Mouse (Mus musculus): ENCODE results near the gene Olfr279. TPM values are rescaled to one million over a fixed set of nuclear protein-coding genes. Genes with fewer than 3 reads are reported as not detected.
A peak's percentile ranks its signal among the peaks of the same experiment; 100 is the strongest.
"Not testable (repeated sequence)": the region's sequence is repeated elsewhere in the genome, so short reads cannot be mapped to it uniquely, and the experiment has no call there.

The Olfr279 gene
- polyA plus RNA-seq, 1 experiment from 2014 or later = not detected

DNA sequence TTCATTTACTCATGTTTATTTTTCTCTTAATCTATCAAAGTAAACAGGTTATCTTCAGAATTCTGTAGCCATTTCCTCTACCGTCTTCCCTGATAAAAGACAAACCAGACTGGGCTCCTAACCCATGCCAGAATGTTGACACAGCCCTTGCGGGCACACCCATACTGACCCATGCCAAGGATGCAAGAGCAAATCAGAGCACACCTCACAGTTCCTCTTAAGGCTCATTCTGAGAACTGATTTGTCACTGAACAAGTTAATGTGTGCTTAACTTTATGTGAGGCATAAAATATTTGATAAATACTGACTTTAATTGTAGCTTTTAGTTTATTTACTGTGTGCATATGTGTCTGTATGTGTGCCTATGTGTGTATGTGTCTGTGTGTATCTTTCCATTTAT, 870 bp upstream of the Olfr279 start:
- Histone ChIP-seq H3K4me1 (no peaks in the 10 kb centered on the region), H3K36me3 (no peaks in the 10 kb centered on the region), H3K27me3 (ENCODE audit: low read depth, poor library complexity, severe bottlenecking) (no peaks in the 10 kb centered on the region), H3K27ac (replicated peaks) (no peak overlapping the region), H3K4me3 (no peak overlapping the region), H3K9me3 (replicated peaks) (no peaks in the 10 kb centered on the region)
- no peak for DNase-seq (ENCODE audit: low spot score)
- 90% methylated on average over 2 of the region's 2 CpGs for WGBS

DNA sequence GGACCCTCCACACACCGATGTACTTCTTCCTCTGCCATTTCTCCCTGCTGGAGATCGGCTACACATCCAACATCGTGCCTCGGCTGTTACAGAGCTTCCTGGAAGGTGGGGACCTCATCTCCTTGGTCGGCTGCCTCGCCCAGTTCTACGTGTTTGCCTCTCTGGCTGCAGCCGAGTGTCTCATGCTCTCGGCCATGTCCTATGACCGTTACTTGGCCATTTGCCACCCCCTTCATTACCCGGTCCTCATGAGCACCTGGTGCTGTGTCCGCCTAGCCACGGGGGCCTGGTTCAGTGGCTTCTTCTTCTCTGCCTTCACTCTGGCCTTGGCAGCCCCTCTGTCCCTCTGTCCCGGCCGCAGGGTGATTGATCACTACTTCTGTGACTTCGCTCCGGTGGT, 5.4 kb downstream of the Olfr279 start:
- WGBS = 91% methylated on average over 17 of the region's 17 CpGs
- no peaks in the 10 kb centered on the region for H3K27me3 ChIP-seq (ENCODE audit: low read depth, poor library complexity, severe bottlenecking)
- no peak overlapping the region for H3K4me3 ChIP-seq
- H3K4me1 ChIP-seq = no peaks in the 10 kb centered on the region
- H3K27ac ChIP-seq (replicated peaks) = no peak overlapping the region
- no peak for DNase-seq (ENCODE audit: low spot score)
- H3K36me3 ChIP-seq = no peaks in the 10 kb centered on the region
- no peaks in the 10 kb centered on the region for H3K9me3 ChIP-seq (replicated peaks)

DNA sequence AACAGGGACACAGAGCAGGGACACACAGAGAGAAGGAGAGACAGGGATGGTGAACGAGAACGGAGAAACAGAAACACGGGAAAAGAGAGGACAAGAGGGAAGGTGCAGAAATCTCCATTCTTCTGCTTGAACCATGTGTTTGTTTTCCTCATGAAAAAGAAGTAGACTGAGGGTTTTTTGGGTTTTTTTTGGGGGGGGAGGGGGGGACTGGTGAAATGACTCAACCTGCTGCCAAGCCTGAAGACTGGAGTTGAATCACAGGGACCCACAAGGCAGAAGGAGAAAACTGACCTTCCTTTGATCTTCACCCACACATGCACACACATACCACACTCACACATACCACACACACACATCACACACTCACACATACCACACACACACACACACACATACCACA, 11.1 kb downstream of the Olfr279 start:
- Histone ChIP-seq H3K4me3 (no peak overlapping the region), H3K9me3 (replicated peaks) (no peaks in the 10 kb centered on the region), H3K36me3 (no peaks in the 10 kb centered on the region), H3K27ac (replicated peaks) (no peak overlapping the region), H3K27me3 (ENCODE audit: low read depth, poor library complexity, severe bottlenecking) (no peaks in the 10 kb centered on the region), H3K4me1 (peaks cover 5% of the 10 kb centered on the region; the same call in 1 of the 2 replicates)
- DNase-seq (ENCODE audit: low spot score) = no peak
- 81% methylated on average over 3 of the region's 3 CpGs for WGBS

DNA sequence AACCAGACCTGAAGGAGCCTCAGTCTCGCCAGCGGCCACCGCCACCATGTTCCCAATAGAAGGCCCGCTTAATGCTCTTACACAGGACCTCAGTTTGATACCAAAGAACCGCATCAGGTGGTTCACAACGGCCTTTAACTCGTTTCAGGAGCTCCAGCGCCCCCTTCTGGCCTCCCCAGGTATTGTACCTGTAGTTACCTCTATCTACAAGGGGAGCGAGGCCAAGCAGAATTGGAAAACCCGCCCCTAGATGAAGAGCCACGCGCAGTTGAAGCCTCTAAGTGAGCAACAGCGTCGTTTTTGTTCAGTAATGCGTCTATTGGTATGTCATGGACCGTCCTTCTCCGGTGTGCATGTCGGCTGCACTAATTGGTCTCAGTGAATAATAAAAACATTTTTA, 12.3 kb downstream of the Olfr279 start:
- Histone ChIP-seq H3K27me3 (ENCODE audit: low read depth, poor library complexity, severe bottlenecking) (no peaks in the 10 kb centered on the region), H3K4me1 (peaks cover 5% of the 10 kb centered on the region; the same call in 1 of the 2 replicates), H3K4me3 (no peak overlapping the region), H3K36me3 (no peaks in the 10 kb centered on the region), H3K27ac (replicated peaks) (no peak overlapping the region), H3K9me3 (replicated peaks) (no peaks in the 10 kb centered on the region)
- WGBS = 13% methylated on average over 18 of the region's 18 CpGs
- DNase-seq (ENCODE audit: low spot score) = peak; percentile 80

DNA sequence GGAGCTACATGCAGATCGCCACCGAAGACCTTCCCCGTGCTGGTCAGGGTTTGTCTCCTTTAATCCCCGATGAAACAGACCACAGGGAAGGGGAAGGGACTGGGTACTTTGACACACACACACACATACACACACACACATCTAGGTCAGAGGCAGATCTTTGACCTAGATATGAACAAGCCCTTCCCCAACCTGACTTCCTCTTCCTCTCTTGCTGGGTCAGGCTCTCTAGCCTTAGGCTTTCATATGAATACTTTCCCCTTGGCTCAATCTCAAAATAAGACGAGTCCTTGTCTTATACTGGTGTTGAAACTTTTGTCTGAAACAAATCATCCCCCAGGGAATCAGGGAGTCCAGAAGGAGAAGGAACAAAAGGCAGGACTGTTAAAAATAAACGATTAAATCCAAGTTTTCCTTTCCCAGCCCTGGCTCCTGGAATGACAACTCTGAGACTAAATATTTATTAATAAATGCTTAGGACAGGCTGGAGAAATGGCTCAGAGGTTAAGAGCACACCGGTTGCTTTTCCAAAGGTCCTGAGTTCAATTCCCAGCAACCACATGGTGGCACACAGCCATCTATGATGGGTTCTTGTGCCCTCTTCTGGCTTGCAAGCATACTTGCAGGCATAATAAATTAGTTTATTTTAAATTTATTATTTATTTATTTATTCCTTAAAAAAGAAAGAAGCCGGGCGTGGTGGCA, 14.2 kb downstream of the Olfr279 start:
- Histone ChIP-seq H3K27ac (replicated peaks) (no peak overlapping the region), H3K27me3 (ENCODE audit: low read depth, poor library complexity, severe bottlenecking) (no peaks in the 10 kb centered on the region), H3K36me3 (no peaks in the 10 kb centered on the region), H3K4me1 (peaks cover 14% of the 10 kb centered on the region), H3K9me3 (replicated peaks) (no peaks in the 10 kb centered on the region), H3K4me3 (no peak overlapping the region)
- DNase-seq (ENCODE audit: low spot score) = no peak
- WGBS = 86% methylated on average over 9 of the region's 9 CpGs

DNA sequence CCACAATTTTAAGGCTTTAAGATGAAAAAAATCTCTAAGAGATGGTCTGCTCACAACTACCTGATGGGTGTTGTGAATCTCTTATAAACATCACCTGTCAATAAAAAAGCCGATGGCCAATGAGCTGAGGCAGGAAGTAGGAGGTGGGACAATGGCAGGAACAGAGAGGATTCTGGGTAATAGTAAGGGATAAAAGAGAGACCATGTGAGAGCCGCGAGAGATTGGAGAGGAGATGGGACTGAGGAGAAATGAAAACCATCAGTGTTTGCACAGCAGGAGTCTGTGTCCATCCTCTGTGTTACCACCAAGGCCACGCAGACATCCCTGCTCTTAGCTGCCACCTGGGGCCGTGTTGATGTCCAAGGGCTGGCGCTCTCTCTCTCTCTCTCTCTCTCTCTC, 15.1 kb downstream of the Olfr279 start:
- Histone ChIP-seq H3K27me3 (ENCODE audit: low read depth, poor library complexity, severe bottlenecking) (no peaks in the 10 kb centered on the region), H3K27ac (replicated peaks) (no peak overlapping the region), H3K9me3 (replicated peaks) (no peaks in the 10 kb centered on the region), H3K4me3 (no peak overlapping the region), H3K4me1 (peaks cover 21% of the 10 kb centered on the region), H3K36me3 (no peaks in the 10 kb centered on the region)
- WGBS = 96% methylated on average over 6 of the region's 6 CpGs
- DNase-seq (ENCODE audit: low spot score) = no peak

DNA sequence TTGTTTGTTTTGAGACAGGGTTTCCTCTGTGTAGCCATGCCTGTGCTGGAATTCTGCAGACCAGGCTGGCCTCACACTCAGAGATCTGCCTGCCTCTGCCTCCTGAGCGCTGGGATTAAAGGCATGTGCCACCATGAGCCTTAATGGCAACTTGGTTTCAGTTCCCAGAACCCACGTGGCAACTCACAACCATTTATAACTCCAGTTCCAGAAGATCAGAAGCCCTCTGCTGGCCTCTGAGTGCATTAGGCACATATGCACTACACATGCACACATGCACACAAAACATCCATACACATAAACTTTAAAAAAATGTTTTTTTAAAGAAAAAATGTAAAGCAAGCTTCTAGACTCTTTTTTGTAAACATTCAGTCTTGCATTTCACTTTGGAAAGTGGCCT, 17.2 kb downstream of the Olfr279 start:
- WGBS = 57% methylated on average over 2 of the region's 2 CpGs

DNA sequence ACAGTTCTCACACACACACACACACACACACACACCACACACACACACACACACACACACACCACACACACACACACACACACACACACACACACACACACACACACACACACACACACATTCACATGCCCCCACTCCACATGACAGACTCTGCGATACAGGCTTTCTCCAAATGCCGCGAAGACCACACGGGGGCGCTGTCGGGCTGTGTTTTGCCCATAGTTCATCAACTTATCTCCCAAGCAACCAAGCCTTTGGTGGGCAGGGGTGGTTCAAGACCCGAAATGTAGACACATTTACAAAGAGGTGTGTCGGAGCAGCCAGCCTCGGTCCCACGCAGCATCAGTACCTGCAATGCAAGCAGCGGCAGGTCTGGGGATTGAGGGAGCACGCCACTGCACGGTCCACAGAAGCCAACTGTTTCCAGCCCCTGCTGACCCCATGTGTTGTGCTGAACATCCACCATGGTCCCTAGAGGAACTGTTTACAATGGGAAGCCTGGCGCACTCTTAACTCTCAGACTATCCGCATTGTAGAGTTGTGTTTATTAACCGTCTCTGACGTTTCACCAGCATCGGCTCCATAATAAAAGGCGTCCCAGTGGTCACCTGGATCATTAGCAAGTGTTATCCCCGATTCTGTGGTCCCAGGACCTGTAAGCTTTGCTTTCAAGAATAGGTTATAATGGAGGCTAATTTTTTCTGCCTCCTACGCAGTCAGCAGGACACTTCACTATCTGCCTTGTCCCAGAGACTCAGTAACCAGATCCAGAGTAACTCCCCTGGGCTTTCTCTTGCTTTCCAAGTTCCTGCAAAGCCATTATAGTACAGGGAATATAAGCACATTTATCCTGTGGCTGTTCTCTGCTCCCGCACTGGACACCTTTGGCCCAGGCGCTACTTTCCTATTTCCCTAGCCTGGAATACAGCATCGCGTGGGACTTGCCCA, 18.5 kb downstream of the Olfr279 start:
- 34% methylated on average over 25 of the region's 25 CpGs for WGBS
- H3K27ac ChIP-seq (replicated peaks) = 0 out of 2 replicates have a peak overlapping the region, but pooled peaks have one; percentile 52
- H3K9me3 ChIP-seq (replicated peaks) = no peaks in the 10 kb centered on the region
- H3K27me3 ChIP-seq (ENCODE audit: low read depth, poor library complexity, severe bottlenecking) = no peaks in the 10 kb centered on the region
- DNase-seq (ENCODE audit: low spot score) = peak; percentile 82
- 0 out of 2 replicates have a peak, but pooled peaks cover 8% of the 10 kb centered on the region for H3K36me3 ChIP-seq
- peak overlapping the region; percentile 37 for H3K4me3 ChIP-seq
- peaks cover 29% of the 10 kb centered on the region for H3K4me1 ChIP-seq

More for the DNA sequence above, 17.2 kb downstream of the Olfr279 start:
- H3K27ac ChIP-seq (replicated peaks) = no peak overlapping the region
- no peaks in the 10 kb centered on the region for H3K9me3 ChIP-seq (replicated peaks)
- DNase-seq (ENCODE audit: low spot score) = no peak
- H3K4me3 ChIP-seq = no peak overlapping the region
- H3K36me3 ChIP-seq = no peaks in the 10 kb centered on the region
- no peaks in the 10 kb centered on the region for H3K27me3 ChIP-seq (ENCODE audit: low read depth, poor library complexity, severe bottlenecking)
- peaks cover 33% of the 10 kb centered on the region for H3K4me1 ChIP-seq

DNA sequence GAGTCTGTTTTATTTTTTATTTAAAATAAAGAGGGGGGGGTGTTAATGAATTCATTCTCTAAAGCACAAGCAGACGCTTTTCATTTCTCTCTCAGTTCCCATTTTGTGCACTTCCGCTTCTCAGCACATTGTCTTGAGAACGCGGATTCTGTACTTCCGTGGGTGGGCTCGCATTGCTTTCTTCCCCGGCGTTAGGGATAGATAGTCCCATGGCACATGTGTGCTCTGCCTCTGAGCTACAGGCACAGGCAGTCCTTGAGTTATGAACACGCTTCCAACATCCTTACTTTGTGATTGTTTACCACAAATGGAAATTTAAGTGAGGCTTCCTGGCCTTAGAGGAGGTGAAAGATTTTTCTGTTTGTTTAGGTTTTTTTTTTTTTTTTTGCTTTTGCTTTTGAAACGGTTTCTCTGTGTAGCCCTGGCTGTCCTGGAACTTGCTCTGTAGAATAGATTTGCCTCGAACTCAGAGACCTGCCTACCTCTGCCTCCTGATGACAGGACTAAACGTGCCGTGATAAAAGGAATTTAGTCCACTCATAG, 19.3 kb downstream of the Olfr279 start:
- H3K36me3 ChIP-seq = 0 out of 2 replicates have a peak, but pooled peaks cover 8% of the 10 kb centered on the region
- no peaks in the 10 kb centered on the region for H3K27me3 ChIP-seq (ENCODE audit: low read depth, poor library complexity, severe bottlenecking)
- DNase-seq (ENCODE audit: low spot score) = no peak
- no peaks in the 10 kb centered on the region for H3K9me3 ChIP-seq (replicated peaks)
- no peak overlapping the region for H3K4me3 ChIP-seq
- peaks cover 29% of the 10 kb centered on the region for H3K4me1 ChIP-seq
- WGBS = 69% methylated on average over 13 of the region's 13 CpGs
- H3K27ac ChIP-seq (replicated peaks) = no peak overlapping the region

DNA sequence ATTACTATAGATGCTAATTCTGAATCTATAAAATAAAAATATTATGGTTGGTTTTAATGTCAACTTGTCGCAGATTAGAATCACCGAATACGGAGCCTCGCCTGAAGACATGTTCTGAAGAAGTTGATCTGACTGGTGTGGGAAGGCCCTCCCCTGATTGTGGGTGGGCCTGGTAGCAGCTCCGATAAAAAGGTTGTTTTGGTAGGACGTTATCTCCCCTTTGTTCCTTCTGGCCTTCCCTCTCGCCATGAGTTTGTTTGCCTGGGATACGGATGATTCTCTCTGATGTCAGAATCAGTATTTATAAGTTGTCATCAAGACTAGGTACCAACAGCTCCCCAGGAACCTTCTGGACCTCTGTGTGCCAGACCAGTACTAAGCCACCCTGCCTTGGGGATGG, 20.0 kb downstream of the Olfr279 start:
- 59% methylated on average over 8 of the region's 8 CpGs for WGBS
- Histone ChIP-seq H3K9me3 (replicated peaks) (no peaks in the 10 kb centered on the region), H3K27ac (replicated peaks) (no peak overlapping the region), H3K36me3 (peaks cover 14% of the 10 kb centered on the region), H3K27me3 (ENCODE audit: low read depth, poor library complexity, severe bottlenecking) (no peaks in the 10 kb centered on the region), H3K4me1 (peaks cover 29% of the 10 kb centered on the region), H3K4me3 (no peak overlapping the region)
- DNase-seq (ENCODE audit: low spot score) = no peak

DNA sequence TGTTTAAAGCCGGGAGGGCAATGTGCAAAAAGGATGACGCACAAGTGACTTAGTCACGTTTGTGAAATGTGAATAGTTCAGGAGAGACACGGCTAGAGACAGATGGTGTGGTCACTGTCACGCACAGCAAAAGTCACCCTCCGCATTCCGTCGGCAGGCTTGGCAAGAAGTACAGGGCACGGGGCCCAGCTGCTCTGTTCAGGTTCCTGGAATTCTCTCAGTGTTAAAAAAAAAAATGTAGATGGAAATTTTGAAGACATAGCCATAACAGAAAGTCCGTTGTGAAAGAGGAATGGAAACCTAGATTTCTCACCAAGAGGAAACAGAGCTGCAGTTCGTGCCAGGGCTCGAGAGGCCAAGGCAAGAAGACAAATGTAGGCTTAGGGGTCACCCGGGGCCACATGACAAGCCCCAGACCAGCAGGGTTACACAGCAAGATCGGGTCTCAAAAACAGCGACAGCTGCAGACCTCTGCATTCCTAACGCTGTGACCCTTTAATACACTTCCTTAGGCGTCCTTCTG, 20.7 kb downstream of the Olfr279 start:
- Histone ChIP-seq H3K27ac (replicated peaks) (no peak overlapping the region), H3K9me3 (replicated peaks) (no peaks in the 10 kb centered on the region), H3K4me1 (peaks cover 29% of the 10 kb centered on the region), H3K4me3 (no peak overlapping the region), H3K27me3 (ENCODE audit: low read depth, poor library complexity, severe bottlenecking) (no peaks in the 10 kb centered on the region), H3K36me3 (peaks cover 20% of the 10 kb centered on the region)
- no peak for DNase-seq (ENCODE audit: low spot score)
- WGBS = 56% methylated on average over 17 of the region's 17 CpGs

DNA sequence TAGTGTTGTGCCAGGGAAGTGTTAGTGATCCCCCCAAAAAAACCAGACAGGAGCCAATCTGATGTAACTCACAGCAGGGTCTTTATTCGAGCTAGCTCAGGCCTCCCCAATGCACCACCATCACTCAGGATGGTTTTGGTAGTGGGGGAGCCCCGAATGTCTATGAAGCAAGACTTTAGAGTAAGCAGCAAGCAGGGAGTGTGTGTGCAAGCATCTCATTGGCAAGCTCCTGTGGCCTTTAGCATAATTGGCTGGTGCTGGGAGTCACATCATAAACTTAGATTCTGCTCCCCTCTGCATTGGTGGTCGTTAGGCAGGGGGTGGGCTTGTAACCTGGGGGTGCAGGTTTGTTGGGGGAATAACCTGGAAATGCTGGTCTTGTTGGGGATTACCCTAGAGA, 21.5 kb downstream of the Olfr279 start:
- not testable (repeated sequence) for H3K27ac ChIP-seq (replicated peaks); H3K9me3 ChIP-seq (replicated peaks); H3K27me3 ChIP-seq (ENCODE audit: low read depth, poor library complexity, severe bottlenecking); DNase-seq (ENCODE audit: low spot score); H3K4me3 ChIP-seq
- Histone ChIP-seq H3K36me3 (peaks cover 28% of the 10 kb centered on the region), H3K4me1 (peaks cover 29% of the 10 kb centered on the region)
- 85% methylated on average over 3 of the region's 3 CpGs for WGBS
